Mouse (Mus musculus) erythroblast, embryonic 14.5 days (primary cell): ENCODE data around the gene Entpd7.

Experiments
- GATA1 ChIP-seq: IDR thresholded peaks from 2 replicates; pipeline ENCODE4 v1.6.1; 2012; ENCODE audit warnings: low read length, inconsistent platforms, mixed read lengths
- TAL1 ChIP-seq: IDR thresholded peaks from 3 replicates; pipeline ENCODE4 v1.6.1; 2012; ENCODE audit warnings: low read length, inconsistent platforms, mixed read lengths

DNA sequence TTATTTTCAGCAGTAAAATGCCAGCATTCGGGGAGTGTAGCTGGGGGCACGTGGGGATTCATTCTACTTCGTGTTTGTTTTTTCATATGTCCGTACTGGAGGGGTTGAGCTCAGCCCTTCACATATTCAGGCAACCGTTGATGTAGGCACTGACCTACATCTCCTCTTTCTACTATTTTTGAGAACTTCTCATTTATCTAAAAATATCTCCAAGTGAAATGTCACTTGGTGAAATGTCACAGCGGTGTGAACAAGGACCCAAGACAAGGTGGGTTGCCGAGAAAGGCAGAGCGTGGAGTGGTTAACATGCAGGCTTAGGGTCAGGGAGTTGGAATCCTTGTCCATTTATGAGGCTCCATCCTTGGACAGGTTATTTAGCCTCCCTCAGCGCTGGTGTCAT lies 42.2 kb upstream of the Entpd7 start:
- TF ChIP-seq GATA1 (no peak), TAL1 (no peak)
